Mouse (Mus musculus): Measurements from ENCODE around the gene Fstl4.

- TF ChIP-seq CTCF (IDR thresholded peaks at IDR 0.05; ENCODE audit: control insufficient read depth, insufficient read depth, insufficient read length): no peak
- TF ChIP-seq MAX (IDR thresholded peaks at IDR 0.05): no peak
- no peak for TF ChIP-seq MYOG (IDR thresholded peaks at IDR 0.05; ENCODE audit: control insufficient read depth, extremely low read depth, insufficient read length)
These were observed 233.0 kb downstream of the Fstl4 start for GRCm38 (mm10) chr11:52997421-52997820.
